Mouse (Mus musculus): ENCODE results near the gene Crybb3. TPM values are rescaled to one million over a fixed set of nuclear protein-coding genes. Genes with fewer than 3 reads are reported as not detected.

Gene Crybb3
- polyA plus RNA-seq, 1 experiment from 2014 or later = 1.1 TPM

DNA sequence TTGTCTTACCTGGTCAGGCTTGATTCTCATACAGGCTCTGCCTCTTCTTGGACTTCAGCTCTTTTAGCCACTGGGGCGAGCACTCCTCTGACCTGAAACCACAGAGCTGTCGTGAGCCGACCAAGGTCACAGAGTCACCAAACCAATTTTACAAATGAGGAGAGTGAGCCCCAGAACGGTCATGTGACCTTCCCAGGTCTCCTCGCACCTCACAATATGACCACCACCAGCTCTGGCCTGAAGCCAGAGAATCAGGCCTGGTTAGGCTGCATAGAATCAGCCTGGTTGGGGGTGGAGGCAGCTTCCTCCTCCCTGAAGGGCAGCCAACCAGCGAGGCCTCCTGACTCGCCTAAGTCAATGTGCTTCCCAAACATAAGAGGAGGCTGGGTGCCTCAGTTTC, 11.0 kb upstream of the Crybb3 start:
- ATAC-seq (ENCODE audit: low FRiP score, low TSS enrichment) = no peak
- Histone ChIP-seq H3K36me3 (ENCODE audit: insufficient read depth, low read length) (peaks cover 28% of the 10 kb centered on the region), H3K27me3 (ENCODE audit: insufficient read depth, low read length) (no peaks in the 10 kb centered on the region), H3K4me3 (ENCODE audit: low read length) (no peak overlapping the region), H3K27ac (ENCODE audit: low read length) (no peak overlapping the region), H3K4me2 (replicated peaks; ENCODE audit: low read depth, low read length) (no peak overlapping the region), H3K9ac (replicated peaks; ENCODE audit: low read length) (no peak overlapping the region), H3K9me3 (ENCODE audit: low read length) (no peaks in the 10 kb centered on the region), H3K4me1 (ENCODE audit: insufficient read depth, low read length) (peaks cover 17% of the 10 kb centered on the region)
- 54% methylated on average over 7 of the region's 7 CpGs for WGBS

DNA sequence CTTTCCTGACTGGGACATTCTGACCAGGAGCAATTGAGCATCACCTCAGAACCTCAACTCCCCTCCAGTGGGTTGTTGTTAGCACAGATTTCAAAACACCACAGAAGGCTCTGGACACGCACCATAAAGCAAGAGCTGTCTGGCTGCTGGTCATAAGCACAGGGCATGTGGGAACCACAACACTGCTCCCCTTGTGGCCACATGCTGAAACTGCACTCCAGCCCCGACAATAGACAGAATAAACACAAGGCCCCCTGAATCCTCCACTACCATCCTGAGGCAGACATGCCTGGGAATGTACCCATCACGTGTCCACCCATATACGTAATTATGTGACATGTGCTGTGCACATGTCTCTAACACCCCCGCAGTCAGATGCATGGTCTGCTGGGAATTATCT, 9.8 kb upstream of the Crybb3 start:
- Histone ChIP-seq H3K4me1 (ENCODE audit: insufficient read depth, low read length) (peaks cover 21% of the 10 kb centered on the region), H3K27ac (ENCODE audit: low read length) (no peak overlapping the region), H3K9ac (replicated peaks; ENCODE audit: low read length) (no peak overlapping the region), H3K9me3 (ENCODE audit: low read length) (no peaks in the 10 kb centered on the region), H3K36me3 (ENCODE audit: insufficient read depth, low read length) (peaks cover 23% of the 10 kb centered on the region; the same call in 1 of the 2 replicates), H3K4me2 (replicated peaks; ENCODE audit: low read depth, low read length) (no peak overlapping the region), H3K4me3 (ENCODE audit: low read length) (no peak overlapping the region), H3K27me3 (ENCODE audit: insufficient read depth, low read length) (no peaks in the 10 kb centered on the region)
- WGBS = 47% methylated on average over 5 of the region's 5 CpGs
- ATAC-seq (ENCODE audit: low FRiP score, low TSS enrichment) = peak; percentile 81

DNA sequence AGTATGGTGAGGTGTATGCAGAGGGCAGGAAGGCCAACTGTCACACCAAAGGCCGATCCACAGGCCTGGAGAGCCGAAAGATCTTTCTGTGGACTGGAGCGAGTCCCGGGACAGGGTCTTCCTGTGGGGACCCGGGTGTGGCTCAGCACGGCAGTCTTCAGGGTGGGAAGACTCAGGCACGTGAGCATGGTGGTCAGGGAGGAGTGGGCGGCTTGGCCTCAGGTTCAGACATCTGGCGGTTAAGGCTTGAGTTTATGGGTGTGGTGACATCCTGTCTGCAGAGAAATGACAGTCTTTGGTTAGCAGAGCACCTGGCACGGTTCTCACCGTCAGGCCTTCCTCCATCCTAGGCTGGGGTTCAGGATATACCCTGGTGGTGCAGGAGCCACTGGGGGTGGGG, 9.4 kb upstream of the Crybb3 start:
- Histone ChIP-seq H3K4me2 (replicated peaks; ENCODE audit: low read depth, low read length) (no peak overlapping the region), H3K9me3 (ENCODE audit: low read length) (no peaks in the 10 kb centered on the region), H3K36me3 (ENCODE audit: insufficient read depth, low read length) (peaks cover 19% of the 10 kb centered on the region; the same call in 1 of the 2 replicates), H3K4me3 (ENCODE audit: low read length) (no peak overlapping the region), H3K27ac (ENCODE audit: low read length) (no peak overlapping the region), H3K4me1 (ENCODE audit: insufficient read depth, low read length) (peaks cover 21% of the 10 kb centered on the region), H3K9ac (replicated peaks; ENCODE audit: low read length) (no peak overlapping the region), H3K27me3 (ENCODE audit: insufficient read depth, low read length) (no peaks in the 10 kb centered on the region)
- 50% methylated on average over 11 of the region's 11 CpGs for WGBS
- no peak; the same call in 1 of the 2 replicates for ATAC-seq (ENCODE audit: low FRiP score, low TSS enrichment)

GRCm38 (mm10) chr5:113090077-113090690, 8.8 kb upstream of the Crybb3 start:
- WGBS = 69% methylated on average over 24 of the region's 24 CpGs
- no peak overlapping the region for H3K9ac ChIP-seq (replicated peaks; ENCODE audit: low read length)
- H3K4me2 ChIP-seq (replicated peaks; ENCODE audit: low read depth, low read length) = no peak overlapping the region
- H3K4me3 ChIP-seq (ENCODE audit: low read length) = no peak overlapping the region
- H3K36me3 ChIP-seq (ENCODE audit: insufficient read depth, low read length) = peaks cover 16% of the 10 kb centered on the region; the same call in 1 of the 2 replicates
- no peaks in the 10 kb centered on the region for H3K9me3 ChIP-seq (ENCODE audit: low read length)
- H3K27me3 ChIP-seq (ENCODE audit: insufficient read depth, low read length) = no peaks in the 10 kb centered on the region
- H3K4me1 ChIP-seq (ENCODE audit: insufficient read depth, low read length) = peaks cover 21% of the 10 kb centered on the region
- ATAC-seq (ENCODE audit: low FRiP score, low TSS enrichment) = no peak
- no peak overlapping the region for H3K27ac ChIP-seq (ENCODE audit: low read length)

GRCm38 (mm10) chr5:113087465-113087864, 6.1 kb upstream of the Crybb3 start:
- Histone ChIP-seq H3K36me3 (ENCODE audit: insufficient read depth, low read length) (peaks cover 11% of the 10 kb centered on the region; the same call in 1 of the 2 replicates), H3K4me3 (ENCODE audit: low read length) (no peak overlapping the region), H3K9me3 (ENCODE audit: low read length) (0 out of 2 replicates have a peak, but pooled peaks cover 5% of the 10 kb centered on the region), H3K9ac (replicated peaks; ENCODE audit: low read length) (no peak overlapping the region), H3K4me1 (ENCODE audit: insufficient read depth, low read length) (peaks cover 25% of the 10 kb centered on the region), H3K27me3 (ENCODE audit: insufficient read depth, low read length) (no peaks in the 10 kb centered on the region), H3K4me2 (replicated peaks; ENCODE audit: low read depth, low read length) (no peak overlapping the region), H3K27ac (ENCODE audit: low read length) (no peak overlapping the region)
- ATAC-seq (ENCODE audit: low FRiP score, low TSS enrichment) = no peak
- 87% methylated on average over 2 of the region's 2 CpGs for WGBS

GRCm38 (mm10) chr5:113086990-113087389, 5.6 kb upstream of the Crybb3 start:
- Histone ChIP-seq H3K27me3 (ENCODE audit: insufficient read depth, low read length) (no peaks in the 10 kb centered on the region), H3K27ac (ENCODE audit: low read length) (no peak overlapping the region), H3K4me1 (ENCODE audit: insufficient read depth, low read length) (peaks cover 27% of the 10 kb centered on the region), H3K4me3 (ENCODE audit: low read length) (no peak overlapping the region), H3K9ac (replicated peaks; ENCODE audit: low read length) (no peak overlapping the region), H3K4me2 (replicated peaks; ENCODE audit: low read depth, low read length) (no peak overlapping the region), H3K9me3 (ENCODE audit: low read length) (0 out of 2 replicates have a peak, but pooled peaks cover 5% of the 10 kb centered on the region), H3K36me3 (ENCODE audit: insufficient read depth, low read length) (peaks cover 11% of the 10 kb centered on the region; the same call in 1 of the 2 replicates)
- 52% methylated on average over 4 of the region's 4 CpGs for WGBS
- no peak for ATAC-seq (ENCODE audit: low FRiP score, low TSS enrichment)

DNA sequence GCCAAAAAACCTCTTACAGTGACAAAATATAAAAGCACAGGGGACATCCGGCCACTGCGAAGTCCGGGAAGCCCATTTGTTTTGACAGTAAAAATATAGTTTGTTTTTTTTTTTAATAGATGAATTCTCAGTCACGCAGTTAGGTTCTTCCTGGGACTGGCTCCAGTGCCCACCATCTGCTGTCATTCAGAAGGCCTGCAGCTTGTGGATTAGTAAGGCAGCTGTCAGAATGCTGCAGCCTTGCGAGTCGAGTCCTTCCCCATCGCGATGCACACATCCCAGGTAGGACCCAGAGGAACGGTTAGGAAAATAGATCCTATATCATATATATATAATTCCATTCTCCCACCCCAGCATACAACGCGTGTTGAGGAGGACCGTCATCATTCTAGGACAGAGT, 5.1 kb upstream of the Crybb3 start:
- Histone ChIP-seq H3K9ac (replicated peaks; ENCODE audit: low read length) (no peak overlapping the region), H3K4me1 (ENCODE audit: insufficient read depth, low read length) (peaks cover 24% of the 10 kb centered on the region), H3K4me2 (replicated peaks; ENCODE audit: low read depth, low read length) (no peak overlapping the region), H3K9me3 (ENCODE audit: low read length) (0 out of 2 replicates have a peak, but pooled peaks cover 5% of the 10 kb centered on the region), H3K36me3 (ENCODE audit: insufficient read depth, low read length) (peaks cover 6% of the 10 kb centered on the region; the same call in 1 of the 2 replicates), H3K27me3 (ENCODE audit: insufficient read depth, low read length) (no peaks in the 10 kb centered on the region), H3K4me3 (ENCODE audit: low read length) (no peak overlapping the region), H3K27ac (ENCODE audit: low read length) (no peak overlapping the region)
- ATAC-seq (ENCODE audit: low FRiP score, low TSS enrichment) = no peak
- WGBS = 63% methylated on average over 12 of the region's 12 CpGs

- peaks cover 22% of the 10 kb centered on the region for H3K4me1 ChIP-seq (ENCODE audit: insufficient read depth, low read length)
- WGBS = 67% methylated on average over 2 of the region's 2 CpGs
- peaks cover 6% of the 10 kb centered on the region; the same call in 1 of the 2 replicates for H3K36me3 ChIP-seq (ENCODE audit: insufficient read depth, low read length)
- ATAC-seq (ENCODE audit: low FRiP score, low TSS enrichment) = no peak
- H3K9ac ChIP-seq (replicated peaks; ENCODE audit: low read length) = no peak overlapping the region
- H3K4me3 ChIP-seq (ENCODE audit: low read length) = no peak overlapping the region
- no peaks in the 10 kb centered on the region for H3K27me3 ChIP-seq (ENCODE audit: insufficient read depth, low read length)
- no peak overlapping the region for H3K27ac ChIP-seq (ENCODE audit: low read length)
- H3K4me2 ChIP-seq (replicated peaks; ENCODE audit: low read depth, low read length) = no peak overlapping the region
- 0 out of 2 replicates have a peak, but pooled peaks cover 5% of the 10 kb centered on the region for H3K9me3 ChIP-seq (ENCODE audit: low read length)
Measured at GRCm38 (mm10) chr5:113085931-113086330, 4.5 kb upstream of the Crybb3 start.

- H3K36me3 ChIP-seq (ENCODE audit: insufficient read depth, low read length) = peaks cover under 1% of the 10 kb centered on the region; the same call in 1 of the 2 replicates
Measured at GRCm38 (mm10) chr5:113084309-113084708, 2.9 kb upstream of the Crybb3 start.

More at GRCm38 (mm10) chr5:113084309-113084708, 2.9 kb upstream of the Crybb3 start:
- 85% methylated on average over 2 of the region's 2 CpGs for WGBS
- H3K9ac ChIP-seq (replicated peaks; ENCODE audit: low read length) = no peak overlapping the region
- no peaks in the 10 kb centered on the region for H3K27me3 ChIP-seq (ENCODE audit: insufficient read depth, low read length)
- peaks cover 15% of the 10 kb centered on the region for H3K4me1 ChIP-seq (ENCODE audit: insufficient read depth, low read length)
- H3K9me3 ChIP-seq (ENCODE audit: low read length) = 0 out of 2 replicates have a peak, but pooled peaks cover 5% of the 10 kb centered on the region
- no peak overlapping the region for H3K27ac ChIP-seq (ENCODE audit: low read length)
- no peak for ATAC-seq (ENCODE audit: low FRiP score, low TSS enrichment)
- no peak overlapping the region for H3K4me2 ChIP-seq (replicated peaks; ENCODE audit: low read depth, low read length)
- H3K4me3 ChIP-seq (ENCODE audit: low read length) = no peak overlapping the region

All from kidney, embryonic 16.5 days (tissue).